Mouse (Mus musculus): ENCODE measurements around the gene Gm21992. TPM values are rescaled to one million over a fixed set of nuclear protein-coding genes. Genes with fewer than 3 reads are reported as not detected.

The Gm21992 gene
- polyA plus RNA-seq, 1 experiment from 2014 or later: 29.4 TPM

DNA sequence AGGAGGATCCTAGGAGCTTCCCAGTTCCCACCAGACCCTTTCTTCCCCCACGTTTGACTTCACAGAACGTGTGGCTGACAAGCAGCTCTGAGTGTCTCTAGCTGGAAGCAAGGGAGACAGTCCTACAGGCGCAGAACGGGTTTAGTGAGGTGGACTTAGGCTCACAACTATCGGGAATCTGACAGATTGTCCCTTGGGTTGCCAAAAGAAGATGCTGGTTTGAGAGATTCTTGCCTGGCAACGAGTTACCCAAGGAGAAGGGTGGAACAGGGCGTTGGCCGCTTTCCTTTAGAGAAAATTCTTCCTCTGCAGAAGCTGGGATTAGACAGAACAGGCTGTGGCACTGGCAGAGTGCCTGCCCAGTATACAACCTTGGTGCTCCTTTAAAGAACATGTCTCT, 112.6 kb downstream of the Gm21992 start:
- H3K4me2 ChIP-seq (ENCODE audit: low read depth, low read length): peak overlapping the region; percentile 91; the same call in 1 of the 2 replicates
- no peak for ATAC-seq
- peaks cover 4% of the 10 kb centered on the region for H3K4me1 ChIP-seq (ENCODE audit: control insufficient read depth, insufficient read depth, low read length)
- no peaks in the 10 kb centered on the region for H3K9me3 ChIP-seq (ENCODE audit: control insufficient read depth, low read length)
- H3K27ac ChIP-seq (ENCODE audit: low read length): no peak overlapping the region
- H3K36me3 ChIP-seq (ENCODE audit: control insufficient read depth, insufficient read depth, low read length): no peaks in the 10 kb centered on the region
- H3K27me3 ChIP-seq (replicated peaks; ENCODE audit: control insufficient read depth, insufficient read depth, low read length): peaks cover 23% of the 10 kb centered on the region
- 33% methylated on average over 8 of the region's 8 CpGs for whole genome bisulfite sequencing
- H3K4me3 ChIP-seq (ENCODE audit: low read length): no peak overlapping the region
- H3K9ac ChIP-seq (ENCODE audit: low read depth, low read length): no peak overlapping the region

DNA sequence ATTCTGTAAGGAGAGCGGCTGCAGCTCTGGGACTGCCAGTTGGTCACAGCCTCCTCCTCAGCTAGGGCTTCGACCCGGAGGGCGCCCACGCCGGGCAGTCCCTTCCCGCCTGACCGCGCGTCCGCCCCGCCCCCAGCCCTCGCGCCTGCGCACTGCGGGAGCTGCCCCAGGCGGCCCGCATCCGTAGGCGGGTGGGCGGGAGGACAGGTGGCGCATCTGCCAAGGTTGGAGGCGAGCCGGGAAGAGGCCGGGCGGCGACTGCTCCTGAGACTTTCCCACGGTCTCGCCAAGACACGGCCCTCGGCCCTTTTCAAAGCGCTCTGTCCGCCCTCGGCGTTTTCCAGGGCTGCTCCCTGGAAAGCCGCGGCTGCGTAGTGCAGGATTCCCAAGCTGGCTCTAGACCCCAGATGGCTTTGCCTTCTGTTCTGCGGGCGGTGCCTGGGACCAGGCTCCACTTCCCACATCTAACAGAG, 113.2 kb downstream of the Gm21992 start, which contains the start of gene Gm960:
Gene Gm960, minus strand, starts transcription at position 464 of the 473 bp plus-strand sequence.
- H3K9ac ChIP-seq (ENCODE audit: low read depth, low read length): peak within 1 kb of the TSS; percentile 65
- H3K9me3 ChIP-seq (ENCODE audit: control insufficient read depth, low read length): no peaks in the 10 kb centered on the region
- ATAC-seq: 0 out of 2 replicates have a peak, but pooled peaks have one; percentile 40
- WGBS: under 1% methylated on average over 39 of the region's 40 CpGs
- H3K27me3 ChIP-seq (replicated peaks; ENCODE audit: control insufficient read depth, insufficient read depth, low read length): peaks cover 23% of the 10 kb centered on the region
- H3K27ac ChIP-seq (ENCODE audit: low read length): no peak within 1 kb of the TSS
- peak within 1 kb of the TSS; percentile 65 for H3K4me3 ChIP-seq (ENCODE audit: low read length)
- no peaks in the 10 kb centered on the region for H3K36me3 ChIP-seq (ENCODE audit: control insufficient read depth, insufficient read depth, low read length)
- peaks cover 4% of the 10 kb centered on the region for H3K4me1 ChIP-seq (ENCODE audit: control insufficient read depth, insufficient read depth, low read length)
- peak within 1 kb of the TSS; percentile 91 for H3K4me2 ChIP-seq (ENCODE audit: low read depth, low read length)

DNA sequence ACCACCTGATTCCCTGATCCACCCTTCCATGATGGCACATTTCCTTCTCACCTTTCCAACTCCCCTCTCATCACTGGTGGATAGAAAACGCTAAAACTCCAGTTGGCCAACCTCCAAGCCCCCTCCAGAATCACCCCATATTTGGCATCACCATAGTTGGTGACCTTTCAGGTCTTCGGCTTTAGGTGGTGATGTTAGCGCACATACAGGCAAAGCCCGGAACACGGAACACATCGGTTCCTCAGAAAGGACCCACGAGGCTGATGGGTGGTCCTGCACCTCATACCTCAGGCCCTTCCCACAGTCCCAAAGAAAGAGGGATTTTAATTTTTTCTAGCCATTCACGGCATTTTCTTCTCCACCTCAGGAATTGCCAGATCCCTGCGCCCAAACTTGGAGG, 113.7 kb downstream of the Gm21992 start:
- peak overlapping the region; percentile 91 for H3K4me2 ChIP-seq (ENCODE audit: low read depth, low read length)
- no peaks in the 10 kb centered on the region for H3K9me3 ChIP-seq (ENCODE audit: control insufficient read depth, low read length)
- ATAC-seq: no peak
- no peak overlapping the region for H3K27ac ChIP-seq (ENCODE audit: low read length)
- H3K27me3 ChIP-seq (replicated peaks; ENCODE audit: control insufficient read depth, insufficient read depth, low read length): peaks cover 23% of the 10 kb centered on the region
- WGBS: 70% methylated on average over 9 of the region's 9 CpGs
- peak overlapping the region; percentile 65 for H3K4me3 ChIP-seq (ENCODE audit: low read length)
- H3K9ac ChIP-seq (ENCODE audit: low read depth, low read length): peak overlapping the region; percentile 65; the same call in 1 of the 2 replicates
- H3K4me1 ChIP-seq (ENCODE audit: control insufficient read depth, insufficient read depth, low read length): peaks cover 4% of the 10 kb centered on the region
- no peaks in the 10 kb centered on the region for H3K36me3 ChIP-seq (ENCODE audit: control insufficient read depth, insufficient read depth, low read length)

GRCm38 (mm10) chr19:4697121-4697520, 114.3 kb downstream of the Gm21992 start:
- Histone ChIP-seq H3K4me3 (ENCODE audit: low read length) (no peak overlapping the region), H3K4me2 (ENCODE audit: low read depth, low read length) (no peak overlapping the region), H3K9ac (ENCODE audit: low read depth, low read length) (no peak overlapping the region), H3K9me3 (ENCODE audit: control insufficient read depth, low read length) (no peaks in the 10 kb centered on the region), H3K4me1 (ENCODE audit: control insufficient read depth, insufficient read depth, low read length) (peaks cover 4% of the 10 kb centered on the region), H3K27ac (ENCODE audit: low read length) (no peak overlapping the region), H3K36me3 (ENCODE audit: control insufficient read depth, insufficient read depth, low read length) (no peaks in the 10 kb centered on the region), H3K27me3 (replicated peaks; ENCODE audit: control insufficient read depth, insufficient read depth, low read length) (peaks cover 23% of the 10 kb centered on the region)
- ATAC-seq: no peak
- 81% methylated on average over 3 of the region's 3 CpGs for WGBS

DNA sequence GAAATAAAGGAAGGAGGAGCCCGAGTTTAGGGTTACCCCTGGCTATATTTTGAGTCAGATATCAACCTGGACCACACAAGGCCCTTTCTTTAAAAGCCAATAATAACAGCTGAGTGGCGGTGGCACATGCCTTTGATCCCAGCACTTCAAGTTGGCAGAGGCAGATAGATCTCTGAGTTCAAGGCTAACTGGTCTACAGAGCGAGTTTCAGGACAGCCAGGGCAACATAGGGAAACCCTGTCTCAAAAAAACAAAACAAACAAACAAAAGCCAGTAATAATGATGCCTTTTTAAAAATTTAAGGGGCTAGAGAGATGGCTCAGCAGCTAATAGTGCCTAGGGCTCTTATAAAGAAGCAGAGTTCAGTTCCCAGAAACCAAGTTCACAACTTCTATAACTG, 117.1 kb downstream of the Gm21992 start:
- Histone ChIP-seq H3K27me3 (replicated peaks; ENCODE audit: control insufficient read depth, insufficient read depth, low read length) (peaks cover 13% of the 10 kb centered on the region), H3K4me2 (ENCODE audit: low read depth, low read length) (no peak overlapping the region), H3K27ac (ENCODE audit: low read length) (no peak overlapping the region), H3K9me3 (ENCODE audit: control insufficient read depth, low read length) (no peaks in the 10 kb centered on the region), H3K4me1 (ENCODE audit: control insufficient read depth, insufficient read depth, low read length) (peaks cover 4% of the 10 kb centered on the region), H3K9ac (ENCODE audit: low read depth, low read length) (no peak overlapping the region), H3K36me3 (ENCODE audit: control insufficient read depth, insufficient read depth, low read length) (no peaks in the 10 kb centered on the region), H3K4me3 (ENCODE audit: low read length) (no peak overlapping the region)
- 65% methylated on average over 3 of the region's 3 CpGs for WGBS
- ATAC-seq: no peak

Other genes with a start within 250 kb of the Gm21992 start
- 2.7 and 4.0 TPM in 2 replicates for gene Lrfn4, start 195.9 kb downstream of the Gm21992 start, polyA plus RNA-seq (2015; fragmentation: Nextera tagmentation; extraction: Ambion mirVana)
- 66.0 and 69.2 TPM in 2 replicates for gene Rce1, start 186.0 kb downstream of the Gm21992 start, polyA plus RNA-seq (2015; fragmentation: Nextera tagmentation; extraction: Ambion mirVana)
- gene Gm960, start 112.9 kb downstream of the Gm21992 start, polyA plus RNA-seq (2015; fragmentation: Nextera tagmentation; extraction: Ambion mirVana): 1.1 and 2.1 TPM in 2 replicates
- gene Sptbn2, start 100.4 kb downstream of the Gm21992 start, polyA plus RNA-seq (2015; fragmentation: Nextera tagmentation; extraction: Ambion mirVana): 0.77 and 0.88 TPM in 2 replicates
- gene Rbm4b, start 55.1 kb downstream of the Gm21992 start, polyA plus RNA-seq (2015; fragmentation: Nextera tagmentation; extraction: Ambion mirVana): 38.5 and 41.6 TPM in 2 replicates
- 47.3 and 49.4 TPM in 2 replicates for gene Rbm4, start 17.7 kb downstream of the Gm21992 start, polyA plus RNA-seq (2015; fragmentation: Nextera tagmentation; extraction: Ambion mirVana)
- gene Rbm14, start within 50 bp of the Gm21992 start, polyA plus RNA-seq (2015; fragmentation: Nextera tagmentation; extraction: Ambion mirVana): 73.1 and 77.0 TPM in 2 replicates
- 61.4 and 65.8 TPM in 2 replicates for gene Ccs, start 27.7 kb upstream of the Gm21992 start, polyA plus RNA-seq (2015; fragmentation: Nextera tagmentation; extraction: Ambion mirVana)
- gene Ccdc87, start 27.8 kb upstream of the Gm21992 start, polyA plus RNA-seq (2015; fragmentation: Nextera tagmentation; extraction: Ambion mirVana): 0.06 TPM in 1 of 2 replicates, not detected in the other
- gene Ctsf, start 43.5 kb upstream of the Gm21992 start, polyA plus RNA-seq (2015; fragmentation: Nextera tagmentation; extraction: Ambion mirVana): 24.0 and 26.3 TPM in 2 replicates
- gene Actn3, start 66.3 kb upstream of the Gm21992 start, polyA plus RNA-seq (2015; fragmentation: Nextera tagmentation; extraction: Ambion mirVana): 1.1 and 1.3 TPM in 2 replicates
- gene Zdhhc24, start 67.1 kb upstream of the Gm21992 start, polyA plus RNA-seq (2015; fragmentation: Nextera tagmentation; extraction: Ambion mirVana): 10.9 and 11.1 TPM in 2 replicates
- gene Bbs1, start 95.0 kb upstream of the Gm21992 start, polyA plus RNA-seq (2015; fragmentation: Nextera tagmentation; extraction: Ambion mirVana): 2.4 and 2.8 TPM in 2 replicates
- 137 and 138 TPM in 2 replicates for gene Dpp3, start 116.7 kb upstream of the Gm21992 start, polyA plus RNA-seq (2015; fragmentation: Nextera tagmentation; extraction: Ambion mirVana)
- 1.3 and 1.6 TPM in 2 replicates for gene Peli3, start 131.5 kb upstream of the Gm21992 start, polyA plus RNA-seq (2015; fragmentation: Nextera tagmentation; extraction: Ambion mirVana)
- gene Mrpl11, start 150.5 kb upstream of the Gm21992 start, polyA plus RNA-seq (2015; fragmentation: Nextera tagmentation; extraction: Ambion mirVana): 88.1 and 98.2 TPM in 2 replicates
- 0.13 and 0.22 TPM in 2 replicates for gene Npas4, start 178.7 kb upstream of the Gm21992 start, polyA plus RNA-seq (2015; fragmentation: Nextera tagmentation; extraction: Ambion mirVana)
- 4.5 and 5.4 TPM in 2 replicates for gene Slc29a2, start 212.2 kb upstream of the Gm21992 start, polyA plus RNA-seq (2015; fragmentation: Nextera tagmentation; extraction: Ambion mirVana)
- gene B4gat1, start 227.2 kb upstream of the Gm21992 start, polyA plus RNA-seq (2015; fragmentation: Nextera tagmentation; extraction: Ambion mirVana): 34.2 and 39.3 TPM in 2 replicates
- gene AC124502.3, start 227.3 kb upstream of the Gm21992 start, polyA plus RNA-seq (2015; fragmentation: Nextera tagmentation; extraction: Ambion mirVana): 0.92 and 1.5 TPM in 2 replicates
- gene Brms1, start 229.7 kb upstream of the Gm21992 start, polyA plus RNA-seq (2015; fragmentation: Nextera tagmentation; extraction: Ambion mirVana): 43.7 and 44.1 TPM in 2 replicates
- gene Rin1, start 238.9 kb upstream of the Gm21992 start, polyA plus RNA-seq (2015; fragmentation: Nextera tagmentation; extraction: Ambion mirVana): 2.5 and 2.8 TPM in 2 replicates